Mouse (Mus musculus): ENCODE measurements around the gene Ssbp3.

- TF ChIP-seq CTCF (IDR thresholded peaks at IDR 0.05; ENCODE audit: insufficient read depth, low read depth, low read length) (no peak), POLR2A (IDR thresholded peaks at IDR 0.05; ENCODE audit: insufficient read depth, low read depth, low read length) (no peak)
These were observed 82.6 kb downstream of the Ssbp3 start for GRCm38 (mm10) chr4:106993053-106993452.
